Mouse (Mus musculus) heart, embryonic 12.5 days (tissue): ENCODE measurements around the gene Garem2. TPM values are rescaled to one million over a fixed set of nuclear protein-coding genes. Genes with fewer than 3 reads are reported as not detected.
A peak's percentile ranks its signal among the peaks of the same experiment; 100 is the strongest.
"Not testable (repeated sequence)": the region's sequence is repeated elsewhere in the genome, so short reads cannot be mapped to it uniquely, and the experiment has no call there.

ENCODE experiments used
- ATAC-seq: fragments of 200-750 bp; cut with Nextera tagmentation; 2 replicates; pipeline ENCODE4 v1.8.0; 2017; ENCODE audit warnings: moderate TSS enrichment, moderate library complexity; ENCODE audit not compliant: insufficient number of reproducible peaks, low FRiP score
- H3K27ac ChIP-seq: fragments of 300-500 bp; sonication (generic); 2 replicates; pipeline ENCODE4 v1.5.1; 2016; ENCODE audit warnings: mild to moderate bottlenecking, moderate library complexity; ENCODE audit not compliant: poor library complexity, severe bottlenecking
- H3K27me3 ChIP-seq: fragments of 300-500 bp; sonication (generic); replicated peaks from 2 replicates; pipeline ENCODE4 v1.6.1; 2016; ENCODE audit warnings: mild to moderate bottlenecking, moderate library complexity
- H3K36me3 ChIP-seq: fragments of 300-500 bp; sonication (generic); 2 replicates; pipeline ENCODE4 v1.6.1; 2016; ENCODE audit warnings: mild to moderate bottlenecking, moderate library complexity
- H3K4me1 ChIP-seq: fragments of 300-500 bp; sonication (generic); replicated peaks from 2 replicates; pipeline ENCODE4 v1.6.1; 2016; ENCODE audit warnings: mild to moderate bottlenecking
- H3K4me2 ChIP-seq: fragments of 300-500 bp; sonication (generic); 2 replicates; pipeline ENCODE4 v1.6.1; 2016; ENCODE audit warnings: mild to moderate bottlenecking, moderate library complexity
- H3K4me3 ChIP-seq: fragments of 300-500 bp; sonication (generic); 2 replicates; pipeline ENCODE4 v1.5.1; 2016; ENCODE audit warnings: mild to moderate bottlenecking
- H3K9ac ChIP-seq: fragments of 300-500 bp; sonication (generic); 2 replicates; pipeline ENCODE4 v1.6.1; 2016; ENCODE audit warnings: mild to moderate bottlenecking, moderate library complexity
- H3K9me3 ChIP-seq: fragments of 300-500 bp; sonication (generic); replicated peaks from 2 replicates; pipeline ENCODE4 v1.6.1; 2016; ENCODE audit warnings: mild to moderate bottlenecking, moderate library complexity
- WGBS: fragments of 180-500 bp; shearing (Covaris S2); methylation state at CpG from one replicate; pipeline ENCODE4 v1.1.7; 2016; 5-methylcytosine and 5-hydroxymethylcytosine counted together
- polyA plus RNA-seq: library from polyadenylated mRNA; unstranded; fragments of >200 nt; fragmentation: Nextera tagmentation; extraction: Ambion mirVana; gene quantifications from 2 replicates; pipeline ENCODE4 v1.2.1, GENCODE M21; 2016

Gene Garem2
- 0.40 and 0.51 TPM in 2 replicates for polyA plus RNA-seq

- Histone ChIP-seq H3K9me3 (peaks cover 9% of the 10 kb centered on the region; the same call in 1 of the 2 replicates), H3K36me3 (no peaks in the 10 kb centered on the region), H3K9ac (peak within 1 kb of the TSS; percentile 42; the same call in 1 of the 2 replicates), H3K27me3 (peaks cover 82% of the 10 kb centered on the region), H3K4me2 (peak within 1 kb of the TSS; percentile 86), H3K4me3 (peak within 1 kb of the TSS; percentile 56), H3K4me1 (peaks cover 27% of the 10 kb centered on the region), H3K27ac (no peak within 1 kb of the TSS)
- under 1% methylated on average over 65 of the region's 65 CpGs for WGBS
- ATAC-seq: peak; percentile 45; the same call in 1 of the 2 replicates
These were observed at the start of gene Garem2 for GRCm38 (mm10) chr5:30104841-30105667. TSS of gene Garem2 (plus strand) at chr5:30105161.

- no peak overlapping the region for H3K4me2 ChIP-seq
- 91% methylated on average over 6 of the region's 6 CpGs for WGBS
- no peaks in the 10 kb centered on the region for H3K9me3 ChIP-seq
- peaks cover 38% of the 10 kb centered on the region for H3K36me3 ChIP-seq
- no peak overlapping the region for H3K27ac ChIP-seq
- H3K9ac ChIP-seq: no peak overlapping the region
- no peaks in the 10 kb centered on the region for H3K27me3 ChIP-seq
- no peak for ATAC-seq
- no peaks in the 10 kb centered on the region for H3K4me1 ChIP-seq
- no peak overlapping the region for H3K4me3 ChIP-seq
These were observed 46.7 kb upstream of the Garem2 start for GRCm38 (mm10) chr5:30058216-30058731.

GRCm38 (mm10) chr5:30059607-30060006 lies 45.4 kb upstream of the Garem2 start:
- not testable (repeated sequence) for H3K4me1 ChIP-seq, H3K9ac ChIP-seq, H3K4me3 ChIP-seq, H3K4me2 ChIP-seq, ATAC-seq, H3K9me3 ChIP-seq, H3K27me3 ChIP-seq, H3K27ac ChIP-seq
- H3K36me3 ChIP-seq: peaks cover 49% of the 10 kb centered on the region
- 82% methylated on average over 5 of the region's 5 CpGs for WGBS

- Histone ChIP-seq H3K36me3 (peaks cover 67% of the 10 kb centered on the region), H3K4me3 (no peak overlapping the region), H3K27ac (no peak overlapping the region), H3K4me1 (peaks cover 11% of the 10 kb centered on the region), H3K27me3 (no peaks in the 10 kb centered on the region), H3K4me2 (no peak overlapping the region), H3K9me3 (no peaks in the 10 kb centered on the region), H3K9ac (no peak overlapping the region)
- 82% methylated on average over 6 of the region's 6 CpGs for WGBS
- no peak for ATAC-seq
These were observed 37.2 kb upstream of the Garem2 start for GRCm38 (mm10) chr5:30067726-30068125.

GRCm38 (mm10) chr5:30071677-30072076 lies 33.3 kb upstream of the Garem2 start:
- no peaks in the 10 kb centered on the region for H3K27me3 ChIP-seq
- no peak for ATAC-seq
- H3K4me3 ChIP-seq: peak overlapping the region; percentile 85
- H3K9ac ChIP-seq: peak overlapping the region; percentile 37
- peak overlapping the region; percentile 80 for H3K4me2 ChIP-seq
- H3K36me3 ChIP-seq: peaks cover 41% of the 10 kb centered on the region
- no peaks in the 10 kb centered on the region for H3K9me3 ChIP-seq
- H3K4me1 ChIP-seq: peaks cover 11% of the 10 kb centered on the region
- WGBS: 75% methylated on average over 6 of the region's 6 CpGs
- no peak overlapping the region for H3K27ac ChIP-seq

GRCm38 (mm10) chr5:30072377-30072776 lies 32.6 kb upstream of the Garem2 start:
- Histone ChIP-seq H3K27me3 (no peaks in the 10 kb centered on the region), H3K4me3 (peak overlapping the region; percentile 85), H3K36me3 (peaks cover 39% of the 10 kb centered on the region), H3K27ac (no peak overlapping the region), H3K9me3 (no peaks in the 10 kb centered on the region), H3K4me2 (peak overlapping the region; percentile 80), H3K4me1 (peaks cover 11% of the 10 kb centered on the region), H3K9ac (peak overlapping the region; percentile 90)
- WGBS: 42% methylated on average over 3 of the region's 3 CpGs
- no peak for ATAC-seq

GRCm38 (mm10) chr5:30072825-30073821 lies 31.8 kb upstream of the Garem2 start, which contains the start of gene Tyms:
TSS of gene Tyms (minus strand) at chr5:30073617.
- H3K9ac ChIP-seq: peak within 1 kb of the TSS; percentile 90
- H3K27me3 ChIP-seq: no peaks in the 10 kb centered on the region
- H3K9me3 ChIP-seq: no peaks in the 10 kb centered on the region
- WGBS: under 1% methylated on average over 45 of the region's 45 CpGs
- peak within 1 kb of the TSS; percentile 93 for H3K27ac ChIP-seq
- H3K36me3 ChIP-seq: peaks cover 31% of the 10 kb centered on the region
- peak; percentile 90 for ATAC-seq
- peak within 1 kb of the TSS; percentile 85 for H3K4me3 ChIP-seq
- peak within 1 kb of the TSS; percentile 80 for H3K4me2 ChIP-seq
- peaks cover 11% of the 10 kb centered on the region for H3K4me1 ChIP-seq

- H3K36me3 ChIP-seq: no peaks in the 10 kb centered on the region
- no peaks in the 10 kb centered on the region for H3K4me1 ChIP-seq
- H3K9me3 ChIP-seq: no peaks in the 10 kb centered on the region
- no peak for ATAC-seq
- H3K27me3 ChIP-seq: no peaks in the 10 kb centered on the region
- no peak overlapping the region for H3K27ac ChIP-seq
- H3K4me2 ChIP-seq: peak overlapping the region; percentile 21; the same call in 1 of the 2 replicates
- 41% methylated on average over 13 of the region's 13 CpGs for WGBS
- no peak overlapping the region for H3K9ac ChIP-seq
- H3K4me3 ChIP-seq: no peak overlapping the region
These were observed 12.3 kb upstream of the Garem2 start for GRCm38 (mm10) chr5:30092701-30093100.

- Histone ChIP-seq H3K4me1 (no peaks in the 10 kb centered on the region), H3K36me3 (no peaks in the 10 kb centered on the region), H3K9me3 (no peaks in the 10 kb centered on the region), H3K4me3 (no peak overlapping the region), H3K27me3 (no peaks in the 10 kb centered on the region), H3K4me2 (no peak overlapping the region), H3K9ac (no peak overlapping the region), H3K27ac (no peak overlapping the region)
- ATAC-seq: no peak
- 58% methylated on average over 2 of the region's 2 CpGs for WGBS
These were observed 10.6 kb upstream of the Garem2 start for GRCm38 (mm10) chr5:30094399-30094798.

- Histone ChIP-seq H3K4me3 (no peak overlapping the region), H3K4me2 (no peak overlapping the region), H3K27me3 (no peaks in the 10 kb centered on the region), H3K36me3 (no peaks in the 10 kb centered on the region), H3K4me1 (no peaks in the 10 kb centered on the region), H3K9ac (no peak overlapping the region), H3K9me3 (no peaks in the 10 kb centered on the region), H3K27ac (no peak overlapping the region)
- ATAC-seq: no peak
- WGBS: 62% methylated on average over 6 of the region's 6 CpGs
These were observed 9.2 kb upstream of the Garem2 start for GRCm38 (mm10) chr5:30095731-30096130.
